Mouse (Mus musculus): ENCODE results near the gene Rpl19.

DNA sequence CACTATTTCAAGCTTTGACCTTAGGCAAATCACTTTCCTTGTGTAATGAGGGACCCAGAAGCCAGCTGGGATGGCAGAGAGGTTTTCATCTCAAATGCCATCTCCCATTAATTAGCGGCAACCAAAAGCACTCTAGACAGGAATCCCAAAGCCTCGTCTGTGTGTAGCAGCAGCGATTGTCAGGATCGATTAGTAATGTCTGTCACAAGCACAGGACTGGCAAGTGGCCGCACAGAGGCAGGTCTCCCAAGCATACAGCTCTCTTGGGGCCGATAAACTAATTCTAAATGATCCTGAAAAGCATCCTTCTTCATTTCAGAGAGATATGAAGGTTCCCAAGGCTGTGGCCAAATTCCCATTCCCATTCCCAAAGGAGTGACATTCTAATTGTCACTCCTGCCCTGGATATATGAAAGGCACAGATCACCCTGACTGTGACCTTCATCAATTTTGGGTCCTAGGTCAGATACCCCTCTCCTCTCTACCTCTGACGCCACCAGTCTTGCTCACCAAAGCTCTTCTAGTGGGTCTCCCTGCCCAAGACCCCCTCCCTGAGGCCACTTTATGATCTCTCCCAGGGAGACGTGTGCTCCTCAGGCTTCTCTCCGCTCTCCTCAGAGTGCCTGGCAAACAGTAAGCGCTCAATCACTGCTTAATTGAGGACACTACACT is 46.5 kb upstream of the Rpl19 start:
- no peak for TF ChIP-seq CTCF (IDR thresholded peaks at IDR 0.05; ENCODE audit: insufficient read depth, low read depth, low read length)
- no peak for TF ChIP-seq POLR2A (IDR thresholded peaks at IDR 0.05; ENCODE audit: insufficient read depth, low read depth, low read length)
